Mouse (Mus musculus) lung, adult 2 months (tissue): Measurements from ENCODE around the gene Cbr1.

Experiments used
- CTCF ChIP-seq: fragments of 200-500 bp; IDR thresholded peaks from 2 replicates; pipeline ENCODE4 v1.5.1; 2011; ENCODE audit warnings: mild to moderate bottlenecking, low read length, control low read depth; ENCODE audit not compliant: insufficient read depth
- POLR2A ChIP-seq: fragments of 200-500 bp; IDR thresholded peaks from 2 replicates; pipeline ENCODE4 v1.6.1; 2011; ENCODE audit warnings: low read depth, mild to moderate bottlenecking, control low read depth, low read length, borderline replicate concordance; ENCODE audit errors: extremely low read depth

DNA sequence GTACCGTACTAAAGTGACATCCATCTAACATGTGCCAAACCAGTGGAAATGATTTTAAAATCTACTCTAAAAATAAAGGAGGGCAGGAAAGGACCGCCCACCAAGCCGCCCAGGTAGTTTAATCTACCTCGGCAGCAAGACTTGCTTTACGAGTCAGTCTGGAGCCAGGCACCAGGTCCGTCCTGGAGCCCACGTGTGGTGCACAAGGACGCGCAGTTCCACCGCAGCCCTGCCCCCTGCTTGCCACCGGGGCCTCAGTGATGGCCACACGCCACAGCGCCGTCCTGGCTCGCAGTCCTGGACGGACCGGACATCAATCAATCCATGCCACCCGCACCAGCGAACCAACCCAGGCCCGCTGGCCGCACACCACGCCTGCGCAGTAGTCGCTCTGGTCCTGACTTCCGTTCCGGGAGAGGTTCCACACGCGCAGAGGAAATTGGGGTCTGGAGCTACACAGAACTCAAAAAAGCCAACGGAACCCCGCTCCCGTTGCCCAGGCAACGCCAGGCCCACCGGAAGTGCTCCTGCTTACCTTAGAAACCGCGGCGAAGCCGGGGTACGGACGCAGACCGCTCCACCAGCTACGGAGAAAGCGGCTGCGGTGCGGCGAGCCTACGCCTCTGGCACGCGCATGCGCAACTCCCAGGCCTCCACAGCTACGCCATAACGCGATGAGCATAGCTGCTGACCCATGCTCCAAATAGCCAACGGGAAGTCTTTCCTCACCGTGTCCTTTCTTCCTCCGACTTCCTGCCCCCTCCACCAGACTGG is 2.0 kb upstream of the Cbr1 start, which contains the start of gene Setd4:
- no peak for TF ChIP-seq CTCF
- peak; percentile 65 for TF ChIP-seq POLR2A
